Mouse (Mus musculus): ENCODE data around the gene Otulinl. TPM values are rescaled to one million over a fixed set of nuclear protein-coding genes. Genes with fewer than 3 reads are reported as not detected.

Gene Otulinl
- polyA plus RNA-seq, 1 experiment from 2014 or later: 31.9 TPM

- 81% methylated on average over 7 of the region's 7 CpGs for WGBS
- ATAC-seq (ENCODE audit: low FRiP score, low TSS enrichment): no peak
Observed at GRCm38 (mm10) chr15:27708968-27709612, 27.7 kb upstream of the Otulinl start.

GRCm38 (mm10) chr15:27708499-27708898, 27.1 kb upstream of the Otulinl start:
- Histone ChIP-seq H3K4me2 (replicated peaks; ENCODE audit: low read depth, low read length) (no peak overlapping the region), H3K27ac (ENCODE audit: low read length) (no peak overlapping the region), H3K9me3 (ENCODE audit: low read length) (no peaks in the 10 kb centered on the region), H3K4me1 (ENCODE audit: insufficient read depth, low read length) (no peaks in the 10 kb centered on the region), H3K4me3 (ENCODE audit: low read length) (no peak overlapping the region), H3K9ac (replicated peaks; ENCODE audit: low read length) (no peak overlapping the region), H3K27me3 (ENCODE audit: insufficient read depth, low read length) (no peaks in the 10 kb centered on the region), H3K36me3 (ENCODE audit: insufficient read depth, low read length) (no peaks in the 10 kb centered on the region)
- ATAC-seq (ENCODE audit: low FRiP score, low TSS enrichment): no peak
- 71% methylated on average over 3 of the region's 3 CpGs for WGBS

More at GRCm38 (mm10) chr15:27708968-27709612, 27.7 kb upstream of the Otulinl start:
- Histone ChIP-seq H3K9ac (replicated peaks; ENCODE audit: low read length) (no peak overlapping the region), H3K4me1 (ENCODE audit: insufficient read depth, low read length) (no peaks in the 10 kb centered on the region), H3K9me3 (ENCODE audit: low read length) (no peaks in the 10 kb centered on the region), H3K4me2 (replicated peaks; ENCODE audit: low read depth, low read length) (no peak overlapping the region), H3K27ac (ENCODE audit: low read length) (no peak overlapping the region), H3K4me3 (ENCODE audit: low read length) (no peak overlapping the region), H3K27me3 (ENCODE audit: insufficient read depth, low read length) (no peaks in the 10 kb centered on the region), H3K36me3 (ENCODE audit: insufficient read depth, low read length) (no peaks in the 10 kb centered on the region)

- ATAC-seq (ENCODE audit: low FRiP score, low TSS enrichment): 0 out of 2 replicates have a peak, but pooled peaks have one; percentile 49
- no peaks in the 10 kb centered on the region for H3K36me3 ChIP-seq (ENCODE audit: insufficient read depth, low read length)
- H3K9ac ChIP-seq (replicated peaks; ENCODE audit: low read length): peak overlapping the region; percentile 36
- no peaks in the 10 kb centered on the region for H3K9me3 ChIP-seq (ENCODE audit: low read length)
- no peak overlapping the region for H3K4me2 ChIP-seq (replicated peaks; ENCODE audit: low read depth, low read length)
- no peak overlapping the region for H3K4me3 ChIP-seq (ENCODE audit: low read length)
- H3K4me1 ChIP-seq (ENCODE audit: insufficient read depth, low read length): peaks cover 14% of the 10 kb centered on the region; the same call in 1 of the 2 replicates
- no peaks in the 10 kb centered on the region for H3K27me3 ChIP-seq (ENCODE audit: insufficient read depth, low read length)
- WGBS: 20% methylated on average over 1 of the region's 1 CpGs
- H3K27ac ChIP-seq (ENCODE audit: low read length): peak overlapping the region; percentile 68; the same call in 1 of the 2 replicates
Observed at GRCm38 (mm10) chr15:27702972-27703313, 21.6 kb upstream of the Otulinl start.

- H3K36me3 ChIP-seq (ENCODE audit: insufficient read depth, low read length): no peaks in the 10 kb centered on the region
- H3K4me1 ChIP-seq (ENCODE audit: insufficient read depth, low read length): peaks cover 14% of the 10 kb centered on the region; the same call in 1 of the 2 replicates
- H3K27ac ChIP-seq (ENCODE audit: low read length): peak overlapping the region; percentile 68; the same call in 1 of the 2 replicates
- no peak overlapping the region for H3K4me3 ChIP-seq (ENCODE audit: low read length)
- WGBS: 29% methylated on average over 11 of the region's 11 CpGs
- 0 out of 2 replicates have a peak, but pooled peaks have one; percentile 59 for ATAC-seq (ENCODE audit: low FRiP score, low TSS enrichment)
- H3K9me3 ChIP-seq (ENCODE audit: low read length): no peaks in the 10 kb centered on the region
- H3K9ac ChIP-seq (replicated peaks; ENCODE audit: low read length): peak overlapping the region; percentile 36
- H3K27me3 ChIP-seq (ENCODE audit: insufficient read depth, low read length): no peaks in the 10 kb centered on the region
- H3K4me2 ChIP-seq (replicated peaks; ENCODE audit: low read depth, low read length): no peak overlapping the region
Observed at GRCm38 (mm10) chr15:27702031-27702971, 20.9 kb upstream of the Otulinl start.

GRCm38 (mm10) chr15:27697632-27698031, 16.3 kb upstream of the Otulinl start:
- WGBS: 92% methylated on average over 5 of the region's 5 CpGs
- H3K4me3 ChIP-seq (ENCODE audit: low read length): no peak overlapping the region
- no peak overlapping the region for H3K9ac ChIP-seq (replicated peaks; ENCODE audit: low read length)
- no peak overlapping the region for H3K27ac ChIP-seq (ENCODE audit: low read length)
- no peak for ATAC-seq (ENCODE audit: low FRiP score, low TSS enrichment)
- peaks cover 8% of the 10 kb centered on the region; the same call in 1 of the 2 replicates for H3K4me1 ChIP-seq (ENCODE audit: insufficient read depth, low read length)
- no peak overlapping the region for H3K4me2 ChIP-seq (replicated peaks; ENCODE audit: low read depth, low read length)
- H3K36me3 ChIP-seq (ENCODE audit: insufficient read depth, low read length): no peaks in the 10 kb centered on the region
- no peaks in the 10 kb centered on the region for H3K27me3 ChIP-seq (ENCODE audit: insufficient read depth, low read length)
- H3K9me3 ChIP-seq (ENCODE audit: low read length): no peaks in the 10 kb centered on the region

- H3K4me2 ChIP-seq (replicated peaks; ENCODE audit: low read depth, low read length): no peak overlapping the region
- no peaks in the 10 kb centered on the region for H3K4me1 ChIP-seq (ENCODE audit: insufficient read depth, low read length)
- H3K36me3 ChIP-seq (ENCODE audit: insufficient read depth, low read length): no peaks in the 10 kb centered on the region
- WGBS: 48% methylated on average over 10 of the region's 10 CpGs
- H3K27me3 ChIP-seq (ENCODE audit: insufficient read depth, low read length): no peaks in the 10 kb centered on the region
- no peak overlapping the region for H3K9ac ChIP-seq (replicated peaks; ENCODE audit: low read length)
- no peak for ATAC-seq (ENCODE audit: low FRiP score, low TSS enrichment)
- no peak overlapping the region for H3K4me3 ChIP-seq (ENCODE audit: low read length)
- no peak overlapping the region for H3K27ac ChIP-seq (ENCODE audit: low read length)
- H3K9me3 ChIP-seq (ENCODE audit: low read length): no peaks in the 10 kb centered on the region
Observed at GRCm38 (mm10) chr15:27693235-27693634, 11.9 kb upstream of the Otulinl start.

GRCm38 (mm10) chr15:27692161-27692560, 10.8 kb upstream of the Otulinl start:
- H3K9ac ChIP-seq (replicated peaks; ENCODE audit: low read length): no peak overlapping the region
- ATAC-seq (ENCODE audit: low FRiP score, low TSS enrichment): no peak
- H3K9me3 ChIP-seq (ENCODE audit: low read length): no peaks in the 10 kb centered on the region
- no peak overlapping the region for H3K27ac ChIP-seq (ENCODE audit: low read length)
- no peaks in the 10 kb centered on the region for H3K27me3 ChIP-seq (ENCODE audit: insufficient read depth, low read length)
- H3K4me3 ChIP-seq (ENCODE audit: low read length): no peak overlapping the region
- no peak overlapping the region for H3K4me2 ChIP-seq (replicated peaks; ENCODE audit: low read depth, low read length)
- no peaks in the 10 kb centered on the region for H3K4me1 ChIP-seq (ENCODE audit: insufficient read depth, low read length)
- 45% methylated on average over 7 of the region's 7 CpGs for WGBS
- no peaks in the 10 kb centered on the region for H3K36me3 ChIP-seq (ENCODE audit: insufficient read depth, low read length)

GRCm38 (mm10) chr15:27691213-27691612, 9.8 kb upstream of the Otulinl start:
- no peak overlapping the region for H3K27ac ChIP-seq (ENCODE audit: low read length)
- 51% methylated on average over 7 of the region's 7 CpGs for WGBS
- ATAC-seq (ENCODE audit: low FRiP score, low TSS enrichment): peak; percentile 52

GRCm38 (mm10) chr15:27688041-27688651, 6.8 kb upstream of the Otulinl start:
- H3K9ac ChIP-seq (replicated peaks; ENCODE audit: low read length): no peak overlapping the region
- H3K27ac ChIP-seq (ENCODE audit: low read length): no peak overlapping the region
- peaks cover 5% of the 10 kb centered on the region for H3K4me1 ChIP-seq (ENCODE audit: insufficient read depth, low read length)
- 49% methylated on average over 9 of the region's 9 CpGs for WGBS
- no peak overlapping the region for H3K4me3 ChIP-seq (ENCODE audit: low read length)
- no peaks in the 10 kb centered on the region for H3K27me3 ChIP-seq (ENCODE audit: insufficient read depth, low read length)
- H3K36me3 ChIP-seq (ENCODE audit: insufficient read depth, low read length): no peaks in the 10 kb centered on the region
- ATAC-seq (ENCODE audit: low FRiP score, low TSS enrichment): no peak
- no peaks in the 10 kb centered on the region for H3K9me3 ChIP-seq (ENCODE audit: low read length)
- no peak overlapping the region for H3K4me2 ChIP-seq (replicated peaks; ENCODE audit: low read depth, low read length)

More at GRCm38 (mm10) chr15:27691213-27691612, 9.8 kb upstream of the Otulinl start:
- Histone ChIP-seq H3K4me2 (replicated peaks; ENCODE audit: low read depth, low read length) (no peak overlapping the region), H3K27me3 (ENCODE audit: insufficient read depth, low read length) (no peaks in the 10 kb centered on the region), H3K4me3 (ENCODE audit: low read length) (no peak overlapping the region), H3K4me1 (ENCODE audit: insufficient read depth, low read length) (no peaks in the 10 kb centered on the region), H3K9ac (replicated peaks; ENCODE audit: low read length) (no peak overlapping the region), H3K36me3 (ENCODE audit: insufficient read depth, low read length) (no peaks in the 10 kb centered on the region), H3K9me3 (ENCODE audit: low read length) (no peaks in the 10 kb centered on the region)

Data from kidney, embryonic 16.5 days (tissue).